ENCODE assay signal across 13 mouse cellular contexts in the genomic region with DNA sequence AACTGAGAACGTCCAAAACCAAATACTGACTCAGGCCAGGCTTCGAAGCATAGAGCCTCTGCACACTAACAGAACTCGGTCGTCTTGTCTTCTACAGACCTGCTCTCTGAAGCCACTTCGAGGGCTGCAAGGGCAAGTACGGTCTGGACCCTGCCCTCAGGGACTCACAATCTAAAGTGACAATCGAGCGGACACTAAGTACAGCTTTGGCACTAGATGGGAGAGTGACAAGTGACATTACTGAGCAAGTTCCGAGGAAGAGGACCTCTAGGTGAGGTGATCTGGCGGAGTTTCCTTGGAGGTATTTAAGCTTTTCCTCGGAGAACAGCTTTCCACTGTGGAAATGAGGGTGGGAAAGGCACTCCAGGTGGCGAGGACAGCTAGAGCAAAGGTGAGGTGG. TPM values are rescaled to one million over a fixed set of nuclear protein-coding genes. Genes with fewer than 3 reads are reported as not detected.
A peak's percentile ranks its signal among the peaks of the same experiment; 100 is the strongest.
DNase-seq lines count a peak whose midpoint lies in the region; ATAC-seq lines count a peak whose summit lies in the region.
"Had no signal": no experiment of that assay in that cellular context is flagged by ENCODE, and none has a peak within 500 bp of the region (broad histone marks: within the 10 kb centered on the region; RNA-seq: fewer than 3 reads in every experiment).

No protein-coding gene starts in this region.

- no peak overlapping the region for H3K4me3 ChIP-seq in hindbrain, embryonic 11.5 days (ENCODE audit: low read depth, low read length)
- H3K4me3 ChIP-seq in hindbrain, embryonic 16.5 days (ENCODE audit: low read length) = no peak overlapping the region
- peak overlapping the region; percentile 48; the same call in 1 of the 2 replicates for H3K4me3 ChIP-seq in forebrain, embryonic 13.5 days
- H3K4me3 ChIP-seq in midbrain, embryonic 14.5 days (replicated peaks; ENCODE audit: low read depth, low read length) = no peak overlapping the region
- H3K4me3 ChIP-seq: gastrocnemius, adult 2 months; hindbrain, embryonic 15.5 days had no signal

- no peaks in the 10 kb centered on the region for H3K36me3 ChIP-seq in hindbrain, embryonic 11.5 days (ENCODE audit: control insufficient read depth, insufficient read depth, low read length)
- H3K36me3 ChIP-seq in hindbrain, embryonic 16.5 days (ENCODE audit: control insufficient read depth, insufficient read depth, low read length) = no peaks in the 10 kb centered on the region
- no peaks in the 10 kb centered on the region for H3K36me3 ChIP-seq in forebrain, embryonic 13.5 days (ENCODE audit: poor library complexity, severe bottlenecking)
- H3K36me3 ChIP-seq in midbrain, embryonic 14.5 days (ENCODE audit: control insufficient read depth, insufficient read depth, low read length) = no peaks in the 10 kb centered on the region
- H3K36me3 ChIP-seq: hindbrain, embryonic 15.5 days had no signal

- no peak overlapping the region for H3K27ac ChIP-seq in hindbrain, embryonic 11.5 days (ENCODE audit: low read depth, low read length)
- H3K27ac ChIP-seq in hindbrain, embryonic 16.5 days (ENCODE audit: low read depth, low read length) = no peak overlapping the region
- no peak overlapping the region for H3K27ac ChIP-seq in forebrain, embryonic 13.5 days
- H3K27ac ChIP-seq in midbrain, embryonic 14.5 days (replicated peaks; ENCODE audit: low read depth, low read length) = no peak overlapping the region
- H3K27ac ChIP-seq: gastrocnemius, adult 2 months; hindbrain, embryonic 15.5 days; liver, embryonic 14.5 days had no signal

- 3% methylated on average over 12 of the region's 12 CpGs for WGBS in hindbrain, embryonic 11.5 days
- 5% methylated on average over 12 of the region's 12 CpGs for WGBS in hindbrain, embryonic 16.5 days
- WGBS in forebrain, embryonic 13.5 days = 6% methylated on average over 12 of the region's 12 CpGs
- 7% methylated on average over 12 of the region's 12 CpGs for WGBS in midbrain, embryonic 14.5 days

- DNase-seq in hindbrain, embryonic 11.5 days (ENCODE audit: low spot score) = peak; percentile 60
- DNase-seq in ZHBTc4 (ENCODE audit: low read depth, low spot score) = peak; percentile 29
- peak; percentile 41 for DNase-seq in midbrain, embryonic 14.5 days
- no peak for DNase-seq in ovary, postnatal 14 days (ENCODE audit: low spot score)
- DNase-seq in left cerebral cortex, postnatal 14 days (ENCODE audit: low spot score in 2 of 2) = no peak
- DNase-seq in gastrocnemius, postnatal 10 days = no peak
- DNase-seq: cerebellum, adult 8-10 months; gastrocnemius, adult 2 months had no signal

- no peak overlapping the region for H3K9ac ChIP-seq in hindbrain, embryonic 11.5 days (ENCODE audit: low read depth, low read length)
- no peak overlapping the region for H3K9ac ChIP-seq in hindbrain, embryonic 16.5 days (ENCODE audit: low read depth, low read length)
- no peak overlapping the region for H3K9ac ChIP-seq in forebrain, embryonic 13.5 days
- no peak overlapping the region for H3K9ac ChIP-seq in midbrain, embryonic 14.5 days (replicated peaks; ENCODE audit: low read length)
- H3K9ac ChIP-seq: hindbrain, embryonic 15.5 days; liver, embryonic 14.5 days had no signal

- ATAC-seq in hindbrain, embryonic 11.5 days (ENCODE audit: low FRiP score) = no peak
- no peak for ATAC-seq in hindbrain, embryonic 16.5 days
- no peak for ATAC-seq in forebrain, embryonic 13.5 days
- no peak for ATAC-seq in midbrain, embryonic 14.5 days (ENCODE audit: low FRiP score, low TSS enrichment)

- H3K27me3 ChIP-seq in hindbrain, embryonic 11.5 days (ENCODE audit: control insufficient read depth, insufficient read depth, low read length) = peaks cover 80% of the 10 kb centered on the region
- peaks cover 41% of the 10 kb centered on the region for H3K27me3 ChIP-seq in hindbrain, embryonic 16.5 days (replicated peaks; ENCODE audit: control insufficient read depth, insufficient read depth, low read length)
- H3K27me3 ChIP-seq in forebrain, embryonic 13.5 days = peaks cover 80% of the 10 kb centered on the region
- H3K27me3 ChIP-seq in midbrain, embryonic 14.5 days (ENCODE audit: control insufficient read depth, insufficient read depth, low read length) = peaks cover 89% of the 10 kb centered on the region

- H3K9me3 ChIP-seq in hindbrain, embryonic 11.5 days (ENCODE audit: control insufficient read depth, low read length) = no peaks in the 10 kb centered on the region
- H3K9me3 ChIP-seq in hindbrain, embryonic 16.5 days (ENCODE audit: control insufficient read depth, low read length) = no peaks in the 10 kb centered on the region
- H3K9me3 ChIP-seq in forebrain, embryonic 13.5 days (replicated peaks) = no peaks in the 10 kb centered on the region
- H3K9me3 ChIP-seq in midbrain, embryonic 14.5 days (ENCODE audit: control insufficient read depth, low read length) = no peaks in the 10 kb centered on the region
- H3K9me3 ChIP-seq: hindbrain, embryonic 15.5 days had no signal

- no peak overlapping the region for H3K4me2 ChIP-seq in hindbrain, embryonic 11.5 days (replicated peaks; ENCODE audit: low read depth, low read length)
- H3K4me2 ChIP-seq in hindbrain, embryonic 16.5 days (ENCODE audit: low read length) = no peak overlapping the region
- peak overlapping the region; percentile 75 for H3K4me2 ChIP-seq in forebrain, embryonic 13.5 days
- no peak overlapping the region for H3K4me2 ChIP-seq in midbrain, embryonic 14.5 days (ENCODE audit: low read length)
- H3K4me2 ChIP-seq: hindbrain, embryonic 15.5 days had no signal

- intact Hi-C loops in left cerebral cortex, postnatal 14 days (cut with DNase I) = no loop called here

- H3K4me1 ChIP-seq in hindbrain, embryonic 11.5 days (replicated peaks; ENCODE audit: control insufficient read depth, insufficient read depth, low read length) = peaks cover 16% of the 10 kb centered on the region
- H3K4me1 ChIP-seq in hindbrain, embryonic 16.5 days (ENCODE audit: control insufficient read depth, insufficient read depth, low read depth, low read length) = peaks cover 4% of the 10 kb centered on the region
- H3K4me1 ChIP-seq in forebrain, embryonic 13.5 days = peaks cover 53% of the 10 kb centered on the region
- H3K4me1 ChIP-seq in midbrain, embryonic 14.5 days (ENCODE audit: control insufficient read depth, insufficient read depth, low read length) = peaks cover 13% of the 10 kb centered on the region; the same call in 1 of the 2 replicates

RNA-seq across cellular contexts. Expression of a gene that starts 0.6 kb away (rescaled TPM):
- 0.20 and 0.38 TPM in 2 replicates for polyA plus RNA-seq in hindbrain, embryonic 11.5 days (2014; fragmentation: Nextera tagmentation; extraction: Ambion mirVana)
- polyA plus RNA-seq in hindbrain, embryonic 16.5 days (2015; fragmentation: Nextera tagmentation; extraction: Ambion mirVana) = 0.19 TPM in 1 of 2 replicates, not detected in the other
- 4.8 and 5.2 TPM in 2 replicates for polyA plus RNA-seq in forebrain, embryonic 13.5 days (2015; fragmentation: Nextera tagmentation; extraction: Ambion mirVana)
- 0.30 and 0.62 TPM in 2 replicates for polyA plus RNA-seq in midbrain, embryonic 14.5 days (2014; fragmentation: Nextera tagmentation; extraction: Ambion mirVana)
- not detected for total RNA-seq in left cerebral cortex, postnatal 14 days (2021)
- not detected for total RNA-seq in gastrocnemius, postnatal 10 days (2021)
- total RNA-seq: gastrocnemius, adult 2 months had no signal
- polyA plus RNA-seq: heart, embryonic 11.5 days had no signal

Comparison
In these comparisons a context has a peak if more than half of its experiments do, and no peak if none do; other contexts are left out.
1. DNase-seq: peak in hindbrain, embryonic 11.5 days (single experiment), ZHBTc4 (single experiment) and midbrain, embryonic 14.5 days (single experiment); none in ovary, postnatal 14 days (single experiment), left cerebral cortex, postnatal 14 days (0 of 2) and gastrocnemius, postnatal 10 days (single experiment).